Mouse (Mus musculus): ENCODE data around the gene Zdhhc3. TPM values are rescaled to one million over a fixed set of nuclear protein-coding genes. Genes with fewer than 3 reads are reported as not detected.
A peak's percentile ranks its signal among the peaks of the same experiment; 100 is the strongest.

The Zdhhc3 gene
- total RNA-seq, 2 experiments from 2014 or later = 61.9 to 68.6 TPM

- Histone ChIP-seq H3K27ac (0 out of 2 replicates have a peak overlapping the region, but pooled peaks have one; percentile 28), H3K4me3 (no peak overlapping the region)
- no peak for DNase-seq (ENCODE audit: extremely low spot score in 1 of 2, low spot score in 2 of 2)
- intact Hi-C loops (cut with DNase I) = no loop called here
- TF ChIP-seq CTCF (IDR thresholded peaks at IDR 0.05) = no peak
These were observed 27.0 kb upstream of the Zdhhc3 start for GRCm38 (mm10) chr9:123139887-123140614.

DNA sequence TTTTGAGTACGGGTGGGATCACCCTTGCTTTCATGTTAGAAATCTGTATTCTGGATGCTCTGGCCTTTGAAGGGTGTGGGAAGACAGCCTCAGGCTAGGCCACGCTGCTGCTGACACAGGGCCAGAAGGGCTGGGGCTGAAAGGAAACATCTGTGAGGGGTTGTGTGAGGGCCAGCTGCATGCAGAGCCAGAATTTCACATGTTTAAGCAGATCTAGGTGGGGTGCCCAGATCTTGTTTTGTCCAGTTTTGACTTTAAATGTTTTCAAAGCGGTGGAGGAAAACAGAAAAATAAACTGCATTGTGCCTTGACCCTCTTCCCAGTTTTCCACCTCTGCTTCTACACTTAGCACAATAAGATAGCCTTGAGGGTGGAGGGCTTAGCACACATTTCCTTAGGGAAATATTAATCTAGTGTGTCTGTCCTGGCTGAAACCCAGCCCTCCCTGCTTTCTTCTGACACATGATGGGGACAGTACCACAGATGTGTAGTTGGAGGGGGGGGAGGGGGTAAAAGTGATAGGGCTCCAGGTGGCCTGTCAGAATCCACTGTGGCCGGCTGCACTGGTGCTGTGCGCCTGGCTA lies 26.0 kb upstream of the Zdhhc3 start:
- TF ChIP-seq CTCF (IDR thresholded peaks at IDR 0.05) = no peak
- Histone ChIP-seq H3K27ac (no peak overlapping the region; the same call in 1 of the 2 replicates), H3K4me3 (no peak overlapping the region)
- intact Hi-C loops (cut with DNase I) = no loop called here
- no peak for DNase-seq (ENCODE audit: extremely low spot score in 1 of 2, low spot score in 2 of 2)

GRCm38 (mm10) chr9:123136953-123137682 lies 24.1 kb upstream of the Zdhhc3 start:
- intact Hi-C loops (cut with DNase I) = no loop called here
- no peak for DNase-seq (ENCODE audit: extremely low spot score in 1 of 2, low spot score in 2 of 2)
- TF ChIP-seq CTCF (IDR thresholded peaks at IDR 0.05) = no peak
- Histone ChIP-seq H3K4me3 (no peak overlapping the region), H3K27ac (no peak overlapping the region; the same call in 1 of the 2 replicates)

DNA sequence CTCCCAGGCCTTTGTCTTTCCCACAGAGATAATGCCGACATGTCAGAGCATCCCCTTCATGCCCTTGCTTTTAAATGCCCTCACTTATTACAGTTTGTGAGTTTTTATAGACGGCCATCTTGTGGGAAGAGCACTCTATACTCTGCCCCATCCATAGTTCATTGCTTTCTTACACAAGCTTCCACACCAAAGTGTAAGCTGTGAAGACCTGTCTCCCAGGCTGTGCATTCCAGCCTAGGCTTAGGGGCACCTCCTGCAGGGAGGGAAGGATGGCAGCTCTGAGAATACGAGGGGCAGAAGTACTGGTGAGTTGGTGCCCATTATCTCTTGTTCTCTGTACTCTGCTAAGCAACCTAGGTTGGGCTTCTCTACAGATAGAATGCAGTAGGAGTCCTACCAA lies 20.0 kb upstream of the Zdhhc3 start:
- intact Hi-C loops (cut with DNase I) = no loop called here
- no peak for DNase-seq (ENCODE audit: extremely low spot score in 1 of 2, low spot score in 2 of 2)
- TF ChIP-seq CTCF (IDR thresholded peaks at IDR 0.05) = no peak
- Histone ChIP-seq H3K4me3 (no peak overlapping the region), H3K27ac (no peak overlapping the region)

- no peak overlapping the region for H3K27ac ChIP-seq
- no peak for TF ChIP-seq CTCF (IDR thresholded peaks at IDR 0.05)
- no peak for DNase-seq (ENCODE audit: extremely low spot score in 1 of 2, low spot score in 2 of 2)
- no peak overlapping the region for H3K4me3 ChIP-seq
- intact Hi-C loops (cut with DNase I) = no loop called here
These were observed 14.7 kb upstream of the Zdhhc3 start for GRCm38 (mm10) chr9:123127663-123128062.

- no peak overlapping the region for H3K27ac ChIP-seq
- no peak for DNase-seq (ENCODE audit: extremely low spot score in 1 of 2, low spot score in 2 of 2)
- TF ChIP-seq CTCF (IDR thresholded peaks at IDR 0.05) = no peak
- no peak overlapping the region for H3K4me3 ChIP-seq
- intact Hi-C loops (cut with DNase I) = no loop called here
These were observed 11.5 kb upstream of the Zdhhc3 start for GRCm38 (mm10) chr9:123124413-123124981.

GRCm38 (mm10) chr9:123123571-123124412 lies 10.8 kb upstream of the Zdhhc3 start:
- intact Hi-C loops (cut with DNase I) = no loop called here
- peak; percentile 90 for TF ChIP-seq CTCF (IDR thresholded peaks at IDR 0.05)
- Histone ChIP-seq H3K27ac (no peak overlapping the region), H3K4me3 (no peak overlapping the region)
- no peak for DNase-seq (ENCODE audit: extremely low spot score in 1 of 2, low spot score in 2 of 2)

- no peak for TF ChIP-seq CTCF (IDR thresholded peaks at IDR 0.05)
- intact Hi-C loops (cut with DNase I) = no loop called here
- DNase-seq (ENCODE audit: extremely low spot score in 1 of 2, low spot score in 2 of 2) = no peak
These were observed 10.0 kb upstream of the Zdhhc3 start for GRCm38 (mm10) chr9:123123017-123123416.

DNA sequence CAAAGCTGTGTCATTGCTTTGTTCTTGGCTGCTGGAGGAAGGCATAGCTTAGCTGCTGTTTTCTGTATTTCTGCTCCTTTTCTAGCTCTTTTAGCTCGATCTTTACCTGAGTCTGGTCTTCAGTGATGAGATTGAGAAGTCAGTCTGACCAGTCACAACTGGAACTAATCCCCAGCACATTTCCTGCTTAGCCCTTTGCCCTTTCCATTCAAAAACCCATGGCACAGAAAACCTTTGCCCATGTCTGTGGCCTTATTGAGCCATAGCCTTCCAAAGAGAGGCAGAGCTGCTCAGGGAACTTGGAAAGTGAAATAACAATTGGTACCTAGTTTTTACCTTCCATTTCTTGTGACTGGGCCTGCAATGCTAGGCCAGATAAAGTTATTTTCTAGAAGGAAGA lies 2.6 kb upstream of the Zdhhc3 start:
- DNase-seq (ENCODE audit: extremely low spot score in 1 of 2, low spot score in 2 of 2) = no peak
- intact Hi-C loops (cut with DNase I) = no loop called here
- Histone ChIP-seq H3K4me3 (no peak overlapping the region), H3K27ac (no peak overlapping the region)
- no peak for TF ChIP-seq CTCF (IDR thresholded peaks at IDR 0.05)

More at GRCm38 (mm10) chr9:123123017-123123416, 10.0 kb upstream of the Zdhhc3 start:
- no peak overlapping the region for H3K27ac ChIP-seq
- no peak overlapping the region for H3K4me3 ChIP-seq

- no peak for TF ChIP-seq CTCF (IDR thresholded peaks at IDR 0.05)
- intact Hi-C loops (cut with DNase I) = loop anchor here (2.0 to 5.0 kb wide), 2 partner anchors 91 to 162 kb away; partner anchors contain the start of genes 1110059G10Rik and Kif15
- no peak overlapping the region for H3K27ac ChIP-seq
- no peak for DNase-seq (ENCODE audit: extremely low spot score in 1 of 2, low spot score in 2 of 2)
- peak overlapping the region; percentile 83 for H3K4me3 ChIP-seq
These were observed 926 bp upstream of the Zdhhc3 start for GRCm38 (mm10) chr9:123113931-123114330.

- no peak overlapping the region for H3K27ac ChIP-seq
- intact Hi-C loops (cut with DNase I) = loop anchor here (2.0 to 5.0 kb wide), 2 partner anchors 89 to 159 kb away; partner anchors contain the start of genes 1110059G10Rik and Kif15
- peak overlapping the region; percentile 83; the same call in 1 of the 2 replicates for H3K4me3 ChIP-seq
These were observed 1.2 kb downstream of the Zdhhc3 start for GRCm38 (mm10) chr9:123111751-123112221.

More at GRCm38 (mm10) chr9:123111751-123112221, 1.2 kb downstream of the Zdhhc3 start:
- no peak for TF ChIP-seq CTCF (IDR thresholded peaks at IDR 0.05)
- DNase-seq (ENCODE audit: extremely low spot score in 1 of 2, low spot score in 2 of 2) = no peak

Data from left cerebral cortex, adult 2 months (tissue).